Mouse (Mus musculus) spleen, adult 10 weeks (tissue): ENCODE data around the gene Efemp2. TPM values are rescaled to one million over a fixed set of nuclear protein-coding genes. Genes with fewer than 3 reads are reported as not detected.

Source experiments
- polyA plus RNA-seq: library from polyadenylated mRNA; stranded (reverse); fragments of 350-450 nt; fragmentation: Illumina TruSeq; extraction: RNeasy Lipid Tissue Mini Kit (QIAGEN cat#74804); gene quantifications from one replicate; pipeline ENCODE4 v1.2.3, GENCODE M21; 2015; ENCODE audit warnings: low replicate concordance; ENCODE audit not compliant: insufficient read depth

The Efemp2 gene
- 4.0 TPM for polyA plus RNA-seq

DNA sequence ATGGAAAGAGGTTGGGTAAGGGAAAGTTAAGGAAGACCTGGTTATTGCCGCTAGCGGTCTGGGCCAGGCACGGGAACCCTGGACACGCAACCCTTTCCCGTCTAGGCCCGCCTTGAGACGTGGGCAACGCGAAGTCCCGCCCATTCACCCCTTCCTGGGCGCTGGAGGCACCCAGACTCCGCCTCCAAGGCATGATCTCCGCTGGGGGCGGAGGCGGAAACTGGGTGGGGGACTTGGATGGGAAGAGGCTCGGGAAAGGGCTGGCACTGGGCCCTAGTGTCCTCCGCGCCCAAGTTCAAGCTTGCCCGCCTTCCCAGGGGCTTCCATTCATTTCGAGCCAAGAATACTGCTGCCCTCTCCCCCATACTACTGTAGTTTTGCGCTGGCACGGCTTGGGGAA lies at the start of gene Efemp2:
Gene Efemp2, plus strand, starts transcription at position 235 of the 400 bp plus-strand sequence.

DNA sequence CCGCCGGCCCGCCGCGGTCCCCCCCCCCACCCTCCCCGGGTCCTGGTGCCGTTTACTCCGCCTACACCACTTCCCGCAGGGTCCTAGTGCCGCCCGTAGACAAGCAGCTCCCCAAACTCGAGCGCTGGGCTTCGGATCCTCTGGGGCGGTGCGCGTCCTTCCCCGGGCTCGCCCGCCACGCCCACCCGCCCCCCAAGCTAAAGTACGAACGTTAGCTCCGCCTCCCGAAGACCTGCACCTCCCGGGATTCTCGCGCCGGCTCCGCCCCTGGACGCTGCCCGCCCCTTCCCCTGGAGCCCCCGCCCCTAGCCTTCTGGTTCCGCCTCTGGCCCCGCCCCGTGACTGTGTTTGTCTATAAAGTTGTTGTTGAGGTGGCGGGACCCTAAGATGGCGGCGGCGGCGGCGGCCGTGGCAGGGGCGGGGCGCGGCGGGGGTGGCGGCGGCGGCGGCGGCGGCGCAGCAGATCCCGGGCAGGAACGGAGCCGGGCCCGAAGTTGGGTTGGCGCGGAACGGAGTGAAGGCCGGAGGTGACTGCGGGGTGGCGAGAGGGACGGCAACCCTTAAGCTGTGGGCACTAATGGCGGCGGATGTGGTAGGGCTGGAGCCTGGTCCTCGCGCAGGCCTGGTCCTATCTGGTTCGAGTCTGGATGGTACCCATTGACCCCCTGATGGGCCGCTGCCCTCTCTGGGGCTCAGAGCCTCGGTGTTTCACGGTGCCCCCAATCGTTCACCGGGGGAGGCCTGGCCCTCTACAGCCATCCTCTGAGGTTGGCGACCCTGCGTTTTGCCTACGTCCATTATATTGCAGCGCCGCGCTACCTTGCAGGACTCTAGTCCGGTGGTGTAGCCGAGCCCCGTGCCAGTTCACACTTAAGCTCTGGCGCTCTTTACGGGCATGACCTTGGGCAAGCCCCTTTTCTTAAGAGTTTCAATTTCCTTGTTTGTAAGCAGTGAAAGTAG lies 48.7 kb upstream of the Efemp2 start, which contains the start of the genes Drap1 and AI837181:
Gene Drap1, minus strand, starts transcription at position 198 of the 960 bp plus-strand sequence.
Gene AI837181, plus strand, starts transcription at position 363 of the 960 bp plus-strand sequence.

DNA sequence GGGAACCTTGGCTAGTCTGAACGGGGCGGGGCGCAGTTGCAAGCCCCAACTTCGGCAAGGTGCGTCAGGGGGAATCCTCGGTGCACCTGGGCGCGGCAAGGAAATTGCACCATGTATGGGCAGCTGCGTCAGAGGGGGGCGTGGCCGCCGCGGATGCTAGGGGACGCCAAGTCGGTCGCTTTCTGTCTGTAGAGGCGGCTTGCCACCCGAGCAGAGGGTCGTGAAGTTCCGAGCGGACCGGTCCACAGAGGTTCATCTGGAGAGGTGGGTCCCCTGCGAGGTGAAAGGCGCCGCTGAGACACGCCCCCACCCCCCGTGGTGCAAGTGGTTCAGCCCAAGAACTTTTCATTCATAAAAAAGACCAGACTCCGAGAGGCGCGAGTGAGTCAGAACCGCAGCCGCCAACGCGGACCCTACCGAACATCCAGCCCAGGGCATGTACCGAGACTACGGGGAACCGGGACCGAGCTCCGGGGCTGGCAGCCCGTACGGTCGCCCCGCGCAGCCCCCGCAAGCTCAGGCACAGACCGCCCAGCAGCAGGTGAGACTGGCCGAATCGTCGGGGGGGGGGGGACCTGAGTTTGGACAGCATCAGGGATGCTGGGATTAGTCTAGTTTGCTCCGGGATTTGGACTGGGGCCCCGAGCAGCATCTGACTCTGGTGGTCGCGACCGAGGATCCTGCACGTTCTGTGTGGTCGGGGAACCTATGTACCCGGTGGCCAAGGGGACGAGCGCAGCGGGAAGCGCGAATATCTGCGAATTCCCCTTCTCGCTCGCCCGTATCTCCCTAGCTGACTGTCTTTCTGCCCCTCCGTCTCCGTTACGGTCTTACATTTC lies 26.0 kb upstream of the Efemp2 start, which contains the start of gene Fosl1:
Gene Fosl1, plus strand, starts transcription at position 33 of the 839 bp plus-strand sequence.

DNA sequence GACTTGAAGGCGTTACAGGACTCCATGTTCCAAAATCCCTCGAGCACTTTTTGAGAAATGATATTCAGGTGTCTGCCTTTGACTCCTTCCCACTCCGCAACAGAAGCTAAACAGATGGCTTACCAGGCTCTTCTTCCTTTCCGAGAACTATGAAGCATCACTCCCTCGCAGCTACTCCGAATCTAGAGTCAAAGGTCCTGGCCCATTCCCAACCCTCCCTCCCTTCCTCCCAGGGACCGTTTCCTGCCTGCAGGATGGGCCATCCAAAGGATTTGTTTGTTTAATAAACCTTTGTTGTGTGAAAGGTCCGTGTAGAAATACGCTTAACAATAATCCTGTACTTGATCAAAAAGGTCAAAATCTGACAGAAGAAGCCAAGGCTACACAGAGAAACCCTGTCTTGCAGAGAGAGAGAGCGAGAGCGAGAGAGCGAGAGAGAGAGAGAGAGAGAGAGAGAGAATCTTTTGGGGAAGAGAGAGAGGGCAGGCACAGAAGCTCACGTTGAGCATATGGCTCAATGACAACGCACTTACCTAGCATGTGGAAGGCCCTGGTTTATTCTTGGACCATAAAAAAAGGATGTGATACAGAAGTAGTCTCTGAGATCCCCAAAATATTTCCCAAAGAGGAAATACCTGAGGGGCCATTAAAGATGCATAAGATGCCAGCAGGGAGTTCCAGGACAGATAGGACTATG lies 15.9 kb upstream of the Efemp2 start, which contains the start of gene Ccdc85b:
Gene Ccdc85b, minus strand, starts transcription at position 149 of the 697 bp plus-strand sequence.

DNA sequence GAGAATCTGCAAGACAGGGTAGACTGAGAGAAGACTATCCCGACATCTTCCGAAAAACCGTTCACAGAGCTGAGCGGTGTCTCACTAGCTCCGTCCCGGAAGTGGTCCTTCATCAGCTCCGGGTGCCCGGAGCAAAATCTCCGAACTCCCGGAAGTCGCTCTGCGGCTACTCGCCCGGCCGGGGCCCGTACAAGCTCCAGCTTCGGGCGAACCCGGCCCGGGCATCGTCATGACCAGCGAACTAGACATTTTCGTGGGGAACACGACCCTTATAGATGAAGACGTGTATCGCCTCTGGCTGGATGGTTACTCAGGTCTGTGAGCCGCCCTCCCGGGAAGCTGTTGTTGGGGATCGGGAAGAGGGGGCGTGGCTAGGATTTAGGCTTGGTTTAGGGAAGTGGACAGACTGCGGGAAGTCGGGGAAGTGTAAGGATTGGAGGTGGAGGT lies 13.3 kb upstream of the Efemp2 start, which contains the start of gene Fibp:
Gene Fibp, plus strand, starts transcription at position 151 of the 447 bp plus-strand sequence.

DNA sequence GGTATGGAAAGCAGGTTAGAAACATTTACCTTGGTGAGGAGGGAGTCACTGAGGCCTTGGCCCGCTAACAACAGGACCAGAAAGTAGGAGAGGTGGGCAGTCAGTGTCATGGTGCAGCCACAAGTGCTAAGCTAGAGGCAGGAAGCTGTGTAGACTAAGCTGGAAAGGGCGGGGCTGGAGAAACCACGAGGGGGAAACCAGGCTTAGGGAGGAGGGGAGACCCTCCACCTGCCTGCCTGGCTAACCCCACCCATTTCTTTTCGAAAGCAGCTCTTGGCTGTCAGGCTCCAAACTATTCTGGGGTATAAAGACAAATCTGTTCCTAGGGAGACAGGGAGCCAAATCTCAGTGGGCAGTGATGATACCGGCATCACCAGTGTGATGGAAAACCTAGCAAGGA lies 5.4 kb upstream of the Efemp2 start, which contains the start of gene Ctsw:
Gene Ctsw, minus strand, starts transcription at position 134 of the 400 bp plus-strand sequence.

DNA sequence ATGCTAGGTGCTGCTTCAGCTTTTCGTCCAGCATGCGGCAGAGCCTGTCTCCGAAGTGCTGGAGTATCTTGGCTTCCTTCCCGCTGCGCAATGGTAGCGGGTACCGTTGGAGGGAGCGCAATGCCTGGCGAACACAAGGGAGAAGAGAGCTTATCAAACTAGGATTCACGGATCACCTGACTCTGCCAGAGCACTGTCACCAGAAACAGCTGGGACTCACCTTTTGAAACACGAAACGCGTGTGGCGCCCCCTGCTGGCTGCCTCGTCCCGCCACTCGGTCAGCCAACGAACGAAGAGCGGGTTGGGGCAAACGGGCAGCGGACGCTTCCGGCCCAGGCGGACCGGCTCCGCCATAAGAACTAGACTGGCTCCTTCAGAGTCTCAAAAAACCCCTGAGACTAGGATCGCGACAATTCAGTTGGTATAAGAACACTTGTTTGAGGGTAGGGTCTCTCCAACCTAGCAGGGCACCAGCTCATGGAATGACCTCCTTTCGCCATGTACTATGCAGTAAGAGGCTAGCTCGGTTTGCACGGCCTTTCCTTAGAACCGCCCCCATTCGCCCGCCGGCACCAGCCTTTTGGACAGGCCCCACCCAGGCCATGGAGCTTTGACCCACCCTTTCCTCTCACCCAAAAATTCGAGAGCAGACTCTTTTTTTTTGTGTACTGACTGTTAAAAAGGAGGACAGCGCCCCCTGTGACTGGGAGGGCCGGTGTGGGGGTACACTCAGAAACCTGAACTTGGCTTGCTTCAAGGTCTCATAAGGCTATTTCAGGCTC lies 14.2 kb downstream of the Efemp2 start, which contains the start of gene Mus81:
Gene Mus81, minus strand, starts transcription at position 635 of the 783 bp plus-strand sequence.

DNA sequence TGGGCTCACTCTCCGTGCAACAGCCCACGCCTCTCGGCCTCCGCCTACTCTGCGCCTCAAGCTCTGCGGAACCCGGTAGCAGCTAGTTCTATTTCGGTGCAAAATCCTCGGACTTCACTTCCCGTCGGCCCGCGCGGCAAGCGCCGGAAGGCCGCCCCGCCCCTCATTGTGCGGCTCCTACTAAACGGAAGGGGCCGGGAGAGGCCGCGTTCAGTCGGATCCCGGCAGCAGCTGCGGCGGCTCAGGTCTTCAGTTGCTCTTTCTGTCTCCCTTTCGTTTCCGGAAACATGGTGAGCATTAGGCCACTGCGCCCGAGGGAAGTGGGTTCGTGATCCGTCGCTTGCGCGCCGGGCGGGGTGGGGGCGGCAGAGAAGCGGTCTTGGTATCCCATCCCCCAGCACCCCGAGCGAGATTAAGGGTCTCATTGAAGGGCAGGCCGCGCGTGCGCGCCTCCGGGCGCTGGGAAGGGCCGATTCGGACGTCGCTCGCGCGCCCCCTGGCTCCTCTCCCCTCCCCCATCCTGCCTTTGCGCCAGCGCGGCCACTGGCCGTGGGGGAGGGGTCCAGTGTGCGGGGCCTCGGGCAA lies 16.7 kb downstream of the Efemp2 start, which contains the start of gene Cfl1:
Gene Cfl1, plus strand, starts transcription at position 143 of the 585 bp plus-strand sequence.

DNA sequence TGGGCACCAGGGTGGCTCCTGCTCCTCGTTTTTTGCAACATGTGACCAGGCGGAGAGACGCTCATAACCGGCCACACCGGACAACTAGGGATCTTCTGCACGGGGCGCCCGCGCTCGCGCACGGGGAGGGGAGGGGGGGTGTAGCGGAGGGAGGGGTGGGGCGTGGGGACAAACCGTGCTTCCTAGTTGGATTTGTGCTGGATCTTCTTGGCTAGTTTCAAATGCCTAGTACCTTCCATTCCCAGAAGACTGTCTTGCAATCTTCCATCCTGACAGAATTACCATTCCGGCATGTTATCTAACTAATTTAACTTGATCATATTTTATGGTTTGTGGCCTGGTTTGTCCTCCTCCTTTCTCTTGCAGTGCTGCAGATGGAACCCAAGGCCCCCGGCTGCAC lies 29.9 kb downstream of the Efemp2 start, which contains the start of gene 1700020D05Rik:
Gene 1700020D05Rik, minus strand, starts transcription at position 101 of the 400 bp plus-strand sequence.

DNA sequence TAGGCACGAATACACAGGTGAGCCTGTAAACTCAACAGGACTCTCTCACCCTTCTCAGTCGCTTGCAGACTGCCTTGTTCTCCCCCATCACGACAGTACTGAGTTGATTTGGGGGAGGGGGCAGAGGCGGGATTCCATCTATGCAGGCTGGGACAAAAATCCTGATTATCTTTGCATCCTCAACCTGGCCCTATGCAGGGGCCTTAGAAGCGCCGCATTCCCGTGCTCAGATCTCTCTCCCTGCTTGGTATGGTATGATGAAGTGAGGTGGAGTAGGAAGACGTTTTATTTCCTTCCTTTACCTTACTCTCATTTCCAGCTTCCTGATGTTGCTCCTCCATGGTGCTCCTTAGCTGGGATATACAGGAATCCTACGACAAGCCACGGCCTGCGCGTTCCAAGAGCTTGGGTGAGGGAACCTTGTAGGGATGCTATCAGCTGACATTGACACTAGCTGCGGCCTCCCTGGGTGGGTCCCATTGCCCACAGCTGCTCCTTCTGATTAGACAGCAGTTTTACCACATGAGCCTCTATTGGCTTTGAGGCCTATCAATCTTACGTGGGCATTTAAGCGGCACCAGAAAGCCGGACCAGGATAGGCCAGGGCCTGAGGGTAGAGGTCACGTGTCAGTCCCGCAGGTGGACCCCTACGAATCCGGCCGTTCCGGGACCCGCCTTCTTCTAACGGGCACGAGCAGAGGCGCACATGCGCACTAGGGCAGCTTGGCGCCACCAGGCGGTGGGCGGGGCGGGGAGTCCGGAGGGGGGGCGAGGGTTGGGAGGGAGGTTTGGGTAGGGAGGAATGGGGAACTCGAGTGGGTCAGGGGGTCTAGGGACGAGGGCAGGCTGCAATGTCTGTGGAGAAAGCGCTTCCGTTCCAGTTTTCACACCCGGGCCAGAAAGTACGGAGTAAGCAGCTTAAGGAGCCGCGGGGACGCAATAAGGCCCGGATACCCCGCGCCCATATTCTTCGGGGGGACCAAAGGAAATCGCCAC lies 36.6 kb downstream of the Efemp2 start, which contains the start of gene Snx32:
Gene Snx32, minus strand, starts transcription at position 508 of the 996 bp plus-strand sequence.

Other genes starting within 250 kb of the Efemp2 start
- gene Pacs1, start 200.8 kb upstream of the Efemp2 start, polyA plus RNA-seq: 26.8 TPM
- gene Sf3b2, start 178.5 kb upstream of the Efemp2 start, polyA plus RNA-seq: 171 TPM
- gene Gal3st3, start 175.6 kb upstream of the Efemp2 start, polyA plus RNA-seq: 0.18 TPM
- not detected for gene Catsper1, start 138.2 kb upstream of the Efemp2 start, polyA plus RNA-seq
- gene Cst6, start 124.4 kb upstream of the Efemp2 start, polyA plus RNA-seq: not detected
- gene Eif1ad, start 107.2 kb upstream of the Efemp2 start, polyA plus RNA-seq: 39.4 TPM
- gene Banf1, start 106.8 kb upstream of the Efemp2 start, polyA plus RNA-seq: 122 TPM
- gene Sart1, start 85.3 kb upstream of the Efemp2 start, polyA plus RNA-seq: 46.2 TPM
- not detected for gene Tsga10ip, start 71.4 kb upstream of the Efemp2 start, polyA plus RNA-seq
- 91.5 TPM for gene Drap1, start 49.0 kb upstream of the Efemp2 start, polyA plus RNA-seq
- gene AI837181, start 48.8 kb upstream of the Efemp2 start, polyA plus RNA-seq: 13.6 TPM
- gene Fosl1, start 26.4 kb upstream of the Efemp2 start, polyA plus RNA-seq: not detected
- gene Ccdc85b, start 16.1 kb upstream of the Efemp2 start, polyA plus RNA-seq: 1.9 TPM
- 48.7 TPM for gene Fibp, start 13.3 kb upstream of the Efemp2 start, polyA plus RNA-seq
- 42.6 TPM for gene Ctsw, start 5.4 kb upstream of the Efemp2 start, polyA plus RNA-seq
- gene Mus81, start 14.4 kb downstream of the Efemp2 start, polyA plus RNA-seq: 11.7 TPM
- 1,502 TPM for gene Cfl1, start 16.5 kb downstream of the Efemp2 start, polyA plus RNA-seq
- gene 1700020D05Rik, start 29.8 kb downstream of the Efemp2 start, polyA plus RNA-seq: 2.5 TPM
- 11.0 TPM for gene Snx32, start 36.6 kb downstream of the Efemp2 start, polyA plus RNA-seq
- gene Ovol1, start 86.7 kb downstream of the Efemp2 start, polyA plus RNA-seq: not detected
- gene Ap5b1, start 94.1 kb downstream of the Efemp2 start, polyA plus RNA-seq: 1.7 TPM
- gene Rnaseh2c, start 127.9 kb downstream of the Efemp2 start, polyA plus RNA-seq: 23.7 TPM
- gene Kat5, start 136.3 kb downstream of the Efemp2 start, polyA plus RNA-seq: 44.8 TPM
- gene Rela, start 163.5 kb downstream of the Efemp2 start, polyA plus RNA-seq: 29.6 TPM
- gene Sipa1, start 189.8 kb downstream of the Efemp2 start, polyA plus RNA-seq: 103 TPM
- 12.7 TPM for gene Map3k11, start 214.8 kb downstream of the Efemp2 start, polyA plus RNA-seq
- gene Pcnx3, start 215.0 kb downstream of the Efemp2 start, polyA plus RNA-seq: 25.8 TPM
- gene Kcnk7, start 230.4 kb downstream of the Efemp2 start, polyA plus RNA-seq: not detected